Mouse (Mus musculus) urinary bladder, postnatal 25 days (tissue): ENCODE data around the gene Sel1l3.

Experiments used
- DNase-seq: peaks from one replicate; pipeline ENCODE4 v3.0.0; 2022; ENCODE audit warnings: low spot score

Sel1l3 gene

DNA sequence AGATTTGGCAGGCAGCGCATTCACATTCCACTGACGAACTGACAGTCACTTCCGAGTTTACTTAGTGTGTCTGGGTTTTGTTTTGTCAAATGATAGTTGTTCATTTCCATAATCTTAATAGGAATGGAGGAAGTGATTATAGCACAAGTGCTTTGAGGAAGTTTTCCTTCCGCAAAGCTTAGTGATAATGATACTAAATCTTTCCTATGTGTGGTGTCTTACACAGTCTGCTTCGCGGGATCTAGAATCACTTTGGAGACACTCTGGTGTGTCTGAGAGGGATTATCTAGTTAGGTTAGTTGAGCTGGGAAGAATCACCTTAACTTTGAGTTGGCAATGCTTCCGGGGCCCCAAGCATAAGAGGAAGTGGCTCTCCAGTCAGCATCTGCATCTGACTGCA lies 126.3 kb downstream of the Sel1l3 start:
- no peak for DNase-seq

DNA sequence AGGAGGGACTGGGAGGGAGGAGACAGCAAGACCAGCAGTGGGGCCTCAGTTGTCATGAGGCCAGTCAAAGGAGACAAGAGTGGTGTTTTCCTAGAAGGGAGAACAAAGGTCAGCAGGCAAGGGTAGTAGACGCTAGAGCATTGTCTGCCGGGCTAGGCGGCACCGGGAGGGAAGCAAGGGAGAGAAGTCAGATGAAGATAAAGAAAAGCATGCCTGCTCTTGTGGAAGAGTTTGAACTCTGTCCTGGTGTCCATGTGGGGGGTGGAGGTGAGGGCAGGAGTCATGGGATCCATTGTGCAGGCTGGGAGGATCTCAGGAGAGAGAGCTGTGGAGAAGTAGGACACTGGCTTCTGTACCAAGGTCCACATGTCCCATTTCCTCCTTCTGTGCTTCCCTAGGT lies 135.3 kb downstream of the Sel1l3 start:
- no peak for DNase-seq

DNA sequence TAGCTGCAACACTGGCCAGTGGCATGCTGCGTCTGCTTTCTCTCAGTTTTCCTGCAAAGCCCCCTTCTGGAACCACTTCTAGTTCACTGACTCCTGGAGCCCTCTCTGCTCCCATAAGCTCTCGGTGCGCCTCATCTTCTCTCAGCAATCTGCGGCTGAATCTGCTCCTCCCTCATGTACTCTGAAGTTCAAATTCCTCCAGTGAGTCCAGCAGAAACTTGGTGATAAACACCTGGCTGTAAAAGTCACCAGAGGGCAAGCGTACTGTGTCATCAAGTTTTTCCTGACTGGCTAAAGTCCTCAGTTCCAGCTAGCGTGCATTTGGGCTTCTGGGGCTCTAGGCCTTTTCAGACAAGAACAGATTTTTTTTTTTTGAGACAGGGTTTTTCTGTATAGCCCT lies 139.2 kb downstream of the Sel1l3 start:
- no peak for DNase-seq

DNA sequence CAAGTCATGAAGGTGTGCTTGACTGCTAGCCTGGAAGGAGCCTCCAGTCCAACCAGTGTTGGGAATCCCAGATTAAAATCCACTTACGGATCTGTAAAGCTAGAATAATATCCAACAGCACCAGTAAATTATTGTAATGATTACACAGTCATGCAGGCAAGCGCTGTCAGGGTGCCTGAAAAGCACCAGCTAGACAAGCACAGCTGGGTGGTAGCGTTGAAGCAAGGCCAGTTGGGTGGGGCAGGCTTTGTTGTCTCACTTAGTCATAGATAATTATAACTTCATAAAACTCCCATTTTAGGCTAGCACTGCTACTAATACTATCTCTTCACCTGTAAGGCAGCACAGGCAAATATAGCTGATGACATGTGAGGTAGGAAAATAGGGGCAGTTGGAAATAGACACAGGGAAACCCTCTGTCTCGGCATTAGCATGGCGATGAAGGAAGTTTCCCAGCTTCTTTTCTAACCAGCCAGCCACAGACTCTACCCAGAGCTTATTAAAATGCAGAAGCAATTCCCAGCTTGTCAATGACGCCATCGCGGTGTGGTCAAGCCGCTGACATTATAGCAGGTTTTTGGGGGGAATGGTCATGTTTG lies 152.1 kb downstream of the Sel1l3 start:
- no peak for DNase-seq
